Mouse (Mus musculus) heart, postnatal 0 days (tissue): Measurements from ENCODE around the gene Myh2. TPM values are rescaled to one million over a fixed set of nuclear protein-coding genes. Genes with fewer than 3 reads are reported as not detected.

ENCODE experiments used
- ATAC-seq: fragments of 200-750 bp; cut with Nextera tagmentation; 2 replicates; pipeline ENCODE4 v1.8.0; 2017; ENCODE audit warnings: low read depth, moderate number of reproducible peaks, moderate library complexity; ENCODE audit not compliant: insufficient read depth
- DNase-seq: peaks from one replicate; pipeline ENCODE4 v3.0.0-alpha.2; 2016; ENCODE audit warnings: low spot score
- H3K27ac ChIP-seq: fragments of 300-500 bp; sonication (generic); 2 replicates; pipeline ENCODE4 v1.5.1; 2014; ENCODE audit warnings: low read depth, mild to moderate bottlenecking
- H3K27me3 ChIP-seq: fragments of 300-500 bp; sonication (generic); 2 replicates; pipeline ENCODE4 v1.6.1; 2014; ENCODE audit warnings: low read length, mixed read lengths; ENCODE audit not compliant: control insufficient read depth, insufficient read depth
- H3K36me3 ChIP-seq: fragments of 300-500 bp; sonication (generic); replicated peaks from 2 replicates; pipeline ENCODE4 v1.6.1; 2014; ENCODE audit warnings: low read length, mixed read lengths; ENCODE audit not compliant: control insufficient read depth, insufficient read depth
- H3K4me1 ChIP-seq: fragments of 300-500 bp; sonication (generic); 2 replicates; pipeline ENCODE4 v1.6.1; 2014; ENCODE audit warnings: antibody characterized with exemption; ENCODE audit not compliant: control insufficient read depth, insufficient read depth
- H3K4me2 ChIP-seq: fragments of 300-500 bp; sonication (generic); 2 replicates; pipeline ENCODE4 v1.6.1; 2014; ENCODE audit warnings: low read depth, mild to moderate bottlenecking, low read length, moderate library complexity
- H3K4me3 ChIP-seq: fragments of 300-500 bp; sonication (generic); 2 replicates; pipeline ENCODE4 v1.5.1; 2014; ENCODE audit warnings: low read depth, low read length
- H3K9ac ChIP-seq: fragments of 300-500 bp; sonication (generic); replicated peaks from 2 replicates; pipeline ENCODE4 v1.6.1; 2014; ENCODE audit warnings: low read depth, low read length, mixed read lengths
- H3K9me3 ChIP-seq: fragments of 300-500 bp; sonication (generic); replicated peaks from 2 replicates; pipeline ENCODE4 v1.6.1; 2016; ENCODE audit warnings: low read length; ENCODE audit not compliant: control insufficient read depth
- CTCF ChIP-seq: IDR thresholded peaks from 2 replicates; pipeline ENCODE4 v1.5.1; 2016; ENCODE audit warnings: antibody characterized with exemption, control low read depth, low read depth
- EP300 ChIP-seq: IDR thresholded peaks from 2 replicates; pipeline ENCODE4 v1.6.1; 2016; ENCODE audit warnings: antibody characterized with exemption, low read depth
- WGBS: fragments of 180-500 bp; shearing (Covaris S2); extraction: QIAGEN DNeasy Blood & Tissue Kit; methylation state at CpG from one replicate; pipeline ENCODE4 v1.1.7; 2014; 5-methylcytosine and 5-hydroxymethylcytosine counted together
- polyA plus RNA-seq: library from polyadenylated mRNA; unstranded; fragments of >200 nt; fragmentation: Nextera tagmentation; extraction: Ambion mirVana; gene quantifications from 2 replicates; pipeline ENCODE4 v1.2.1, GENCODE M21; 2015
- total RNA-seq: library from RNA; depleted of rRNA; stranded (reverse); fragments of >200 nt; gene quantifications from 2 replicates; pipeline ENCODE4 v1.2.3, GENCODE M21; 2014; ENCODE audit warnings: low replicate concordance; rRNA removed

The Myh2 gene
- total and polyA plus RNA-seq, 2 experiments from 2014 or later = 0.08 TPM; not detected in 1

DNA sequence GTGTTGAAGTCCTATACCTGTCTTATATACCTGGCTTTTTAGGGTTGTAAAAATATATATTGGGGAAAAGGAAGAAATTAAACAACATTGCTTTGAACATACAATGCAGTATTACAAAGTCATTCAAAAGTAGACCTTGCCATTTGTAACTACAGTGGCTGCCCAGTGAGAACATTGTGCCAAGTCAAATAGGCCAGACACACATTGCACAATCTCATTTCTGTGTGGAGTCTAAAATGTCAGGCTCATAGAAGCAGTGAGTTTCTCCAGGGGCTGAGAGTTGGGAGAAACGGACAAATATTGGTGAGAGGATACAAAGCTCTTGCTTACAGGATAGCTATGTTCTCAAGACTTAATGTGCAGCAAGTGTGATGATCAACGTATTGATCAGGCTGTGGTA lies 59.1 kb downstream of the Myh2 start:
- Histone ChIP-seq H3K4me1 (no peaks in the 10 kb centered on the region), H3K27me3 (no peaks in the 10 kb centered on the region), H3K27ac (no peak overlapping the region), H3K9me3 (no peaks in the 10 kb centered on the region), H3K36me3 (no peaks in the 10 kb centered on the region), H3K9ac (no peak overlapping the region), H3K4me2 (no peak overlapping the region), H3K4me3 (no peak overlapping the region)
- TF ChIP-seq CTCF (no peak), EP300 (no peak)
- 72% methylated on average over 2 of the region's 2 CpGs for WGBS
- DNase-seq (no peak), ATAC-seq (no peak)

DNA sequence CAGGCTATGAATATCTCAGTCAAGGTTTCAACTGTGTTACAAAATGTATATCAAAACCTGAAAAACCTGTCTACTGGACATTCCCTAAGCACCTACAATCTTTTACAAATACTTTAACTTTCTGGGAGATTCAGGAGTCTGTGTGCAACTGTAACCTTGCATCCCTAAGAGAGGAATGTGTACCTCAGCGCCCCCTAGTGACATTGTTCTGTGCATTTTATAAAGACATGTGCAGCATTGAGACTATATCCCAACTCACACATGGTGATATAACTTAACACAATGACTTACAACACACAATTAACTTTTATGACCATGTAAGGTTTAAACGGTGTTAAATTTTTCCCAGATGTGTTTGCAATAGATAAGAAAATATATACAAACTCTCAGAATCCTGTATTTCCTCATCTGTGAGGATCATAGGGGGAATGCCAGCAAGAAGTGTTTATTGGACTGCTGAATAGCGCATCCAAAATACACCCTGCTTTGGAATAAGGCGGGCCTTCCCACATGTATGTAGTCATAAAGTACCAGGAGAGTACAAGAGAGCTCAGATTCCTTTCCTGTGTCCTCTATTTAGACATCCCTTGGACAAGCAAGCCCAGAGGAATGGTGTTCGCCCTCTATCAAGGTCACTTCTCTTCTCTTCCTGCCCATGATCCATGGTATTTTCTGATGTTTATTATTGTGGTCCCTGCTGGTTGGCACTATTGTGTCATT lies 65.0 kb downstream of the Myh2 start:
- ATAC-seq = no peak
- no peaks in the 10 kb centered on the region for H3K9me3 ChIP-seq
- no peak overlapping the region for H3K4me2 ChIP-seq
- H3K27ac ChIP-seq = no peak overlapping the region
- WGBS = 57% methylated on average over 5 of the region's 5 CpGs
- H3K36me3 ChIP-seq = no peaks in the 10 kb centered on the region
- no peak for DNase-seq
- H3K4me1 ChIP-seq = no peaks in the 10 kb centered on the region
- H3K27me3 ChIP-seq = no peaks in the 10 kb centered on the region
- H3K9ac ChIP-seq = no peak overlapping the region
- TF ChIP-seq CTCF = peak; percentile 53
- no peak for TF ChIP-seq EP300
- no peak overlapping the region for H3K4me3 ChIP-seq

DNA sequence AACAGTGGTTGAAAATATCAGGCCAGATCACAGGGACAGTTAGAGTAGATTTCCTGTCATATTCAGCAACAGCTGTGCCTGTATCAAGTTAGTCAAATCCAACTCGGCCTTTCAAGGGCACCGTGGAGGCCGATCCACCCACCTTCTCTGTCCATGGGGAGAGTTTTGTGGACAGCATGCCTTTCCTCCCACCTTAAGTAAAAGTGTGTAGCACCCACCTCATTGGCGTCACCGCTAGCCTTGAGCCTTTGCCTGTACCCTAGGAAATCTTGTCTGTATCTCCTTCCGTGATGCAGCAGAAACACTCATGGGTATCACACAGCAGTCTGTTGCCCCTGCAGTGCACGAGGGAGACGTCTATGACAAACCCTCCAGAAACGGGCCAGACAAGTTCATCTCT lies 66.0 kb downstream of the Myh2 start:
- Histone ChIP-seq H3K4me1 (no peaks in the 10 kb centered on the region), H3K36me3 (no peaks in the 10 kb centered on the region), H3K9me3 (no peaks in the 10 kb centered on the region), H3K9ac (no peak overlapping the region), H3K4me2 (no peak overlapping the region), H3K4me3 (no peak overlapping the region), H3K27ac (no peak overlapping the region), H3K27me3 (no peaks in the 10 kb centered on the region)
- ATAC-seq = no peak
- DNase-seq = no peak
- WGBS = 75% methylated on average over 9 of the region's 9 CpGs
- TF ChIP-seq CTCF (no peak), EP300 (no peak)

DNA sequence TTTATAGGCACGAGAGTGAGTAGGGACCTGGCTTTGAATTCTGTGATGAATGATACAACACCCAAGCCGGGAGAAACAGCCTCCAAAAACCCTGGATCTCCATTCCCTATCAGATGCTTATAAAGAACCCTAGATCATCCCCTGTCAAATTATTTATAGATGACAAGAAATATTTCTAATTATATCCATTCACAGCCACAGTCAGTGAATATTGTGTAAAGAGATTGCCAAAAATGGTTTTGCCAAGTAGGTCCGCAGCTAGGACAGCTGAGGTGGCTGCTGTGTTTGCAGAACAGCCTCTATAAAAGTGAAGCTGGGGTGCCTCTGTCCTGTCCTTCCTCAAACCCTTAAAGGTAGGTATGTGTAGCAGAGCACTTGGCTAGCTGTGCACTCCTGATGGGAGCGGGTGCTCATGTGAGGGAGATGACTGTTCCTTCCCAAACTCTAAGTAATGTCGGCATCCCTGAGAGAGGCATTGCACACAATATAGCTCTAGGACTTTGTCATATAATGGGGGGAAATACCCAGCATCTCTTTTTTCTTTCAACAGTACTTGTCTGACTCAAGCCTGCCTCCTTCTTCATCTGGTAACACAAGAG lies 66.8 kb downstream of the Myh2 start, which contains the start of gene Myh4:
Gene Myh4, plus strand, starts transcription at position 549 of the 599 bp plus-strand sequence.
- Histone ChIP-seq H3K27me3 (no peaks in the 10 kb centered on the region), H3K27ac (no peak within 1 kb of the TSS), H3K9ac (no peak within 1 kb of the TSS), H3K4me2 (no peak within 1 kb of the TSS), H3K4me1 (no peaks in the 10 kb centered on the region), H3K9me3 (no peaks in the 10 kb centered on the region), H3K36me3 (no peaks in the 10 kb centered on the region), H3K4me3 (no peak within 1 kb of the TSS)
- WGBS = 80% methylated on average over 5 of the region's 5 CpGs
- DNase-seq = no peak
- TF ChIP-seq EP300 (no peak), CTCF (no peak)
- no peak for ATAC-seq

DNA sequence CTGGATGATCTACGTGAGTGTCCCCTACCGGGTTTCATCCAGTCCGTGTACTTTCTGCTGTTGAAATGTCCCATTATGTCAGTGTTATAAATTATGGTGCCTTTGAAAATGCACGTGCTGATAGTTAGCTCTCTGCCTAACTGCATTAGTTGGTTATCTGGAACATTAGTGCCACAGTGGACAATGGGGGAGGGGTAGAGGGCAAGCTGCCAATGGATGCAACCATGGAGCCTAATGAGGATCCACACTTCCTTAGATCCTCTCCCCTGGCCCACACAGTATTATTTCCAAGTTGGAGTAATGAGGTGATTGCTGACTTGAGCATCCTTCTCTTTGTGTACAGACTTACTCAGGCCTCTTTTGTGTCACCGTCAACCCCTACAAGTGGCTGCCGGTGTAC lies 70.2 kb downstream of the Myh2 start:
- Histone ChIP-seq H3K27ac (no peak overlapping the region), H3K9me3 (no peaks in the 10 kb centered on the region), H3K4me1 (no peaks in the 10 kb centered on the region), H3K9ac (no peak overlapping the region), H3K4me2 (no peak overlapping the region), H3K4me3 (no peak overlapping the region), H3K27me3 (no peaks in the 10 kb centered on the region), H3K36me3 (no peaks in the 10 kb centered on the region)
- TF ChIP-seq EP300 (no peak), CTCF (no peak)
- DNase-seq = no peak
- no peak for ATAC-seq
- 78% methylated on average over 6 of the region's 6 CpGs for WGBS

Other genes with a start within 250 kb of the Myh2 start
- 0.85 TPM in 1 of 2 replicates, not detected in the other for gene Tmem238l, start 214.4 kb upstream of the Myh2 start, total RNA-seq
- gene Tmem238l, start 214.4 kb upstream of the Myh2 start, polyA plus RNA-seq = 0.21 and 0.36 TPM in 2 replicates
- not detected in 2 replicates for gene Tmem220, start 145.9 kb upstream of the Myh2 start, total RNA-seq
- 1.7 and 2.3 TPM in 2 replicates for gene Tmem220, start 145.9 kb upstream of the Myh2 start, polyA plus RNA-seq
- gene Adprm, start 118.4 kb upstream of the Myh2 start, total RNA-seq = 4.2 and 11.6 TPM in 2 replicates
- gene Adprm, start 118.4 kb upstream of the Myh2 start, polyA plus RNA-seq = 15.9 and 19.2 TPM in 2 replicates
- gene Sco1, start 118.4 kb upstream of the Myh2 start, total RNA-seq = 8.2 and 13.1 TPM in 2 replicates
- gene Sco1, start 118.4 kb upstream of the Myh2 start, polyA plus RNA-seq = 15.4 and 15.8 TPM in 2 replicates
- 1.4 TPM in 1 of 2 replicates, not detected in the other for gene Myh3, start 92.7 kb upstream of the Myh2 start, total RNA-seq
- 0.01 TPM in 1 of 2 replicates, not detected in the other for gene Myh3, start 92.7 kb upstream of the Myh2 start, polyA plus RNA-seq
- gene Myh1, start 29.0 kb downstream of the Myh2 start, total RNA-seq = 0.15 and 2.5 TPM in 2 replicates
- gene Myh1, start 29.0 kb downstream of the Myh2 start, polyA plus RNA-seq = 0.04 TPM in 1 of 2 replicates, not detected in the other
- not detected in 2 replicates for gene Myh4, start 67.0 kb downstream of the Myh2 start, total RNA-seq
- not detected in 2 replicates for gene Myh4, start 67.0 kb downstream of the Myh2 start, polyA plus RNA-seq
- gene Myh8, start 106.1 kb downstream of the Myh2 start, total RNA-seq = 5.1 and 8.7 TPM in 2 replicates
- gene Myh8, start 106.1 kb downstream of the Myh2 start, polyA plus RNA-seq = 1.2 and 1.3 TPM in 2 replicates
- not detected in 2 replicates for gene Myh13, start 150.6 kb downstream of the Myh2 start, total RNA-seq
- gene Myh13, start 150.6 kb downstream of the Myh2 start, polyA plus RNA-seq = 0.15 and 0.27 TPM in 2 replicates